Mouse (Mus musculus) forebrain, embryonic 12.5 days (tissue): ENCODE data around the gene H2-T3. TPM values are rescaled to one million over a fixed set of nuclear protein-coding genes. Genes with fewer than 3 reads are reported as not detected.
"Not testable (repeated sequence)": the region's sequence is repeated elsewhere in the genome, so short reads cannot be mapped to it uniquely, and the experiment has no call there.

Experiments used
- ATAC-seq: fragments of 200-750 bp; cut with Nextera tagmentation; 2 replicates; pipeline ENCODE4 v1.8.0; 2017; ENCODE audit warnings: moderate TSS enrichment; ENCODE audit not compliant: low FRiP score
- H3K27ac ChIP-seq: fragments of 300-500 bp; sonication (generic); 2 replicates; pipeline ENCODE4 v1.5.1; 2016; ENCODE audit warnings: mild to moderate bottlenecking
- H3K27me3 ChIP-seq: fragments of 300-500 bp; sonication (generic); 2 replicates; pipeline ENCODE4 v1.6.1; 2016; ENCODE audit warnings: mild to moderate bottlenecking
- H3K36me3 ChIP-seq: fragments of 300-500 bp; sonication (generic); replicated peaks from 2 replicates; pipeline ENCODE4 v1.6.1; 2016; ENCODE audit warnings: mild to moderate bottlenecking
- H3K4me1 ChIP-seq: fragments of 300-500 bp; sonication (generic); 2 replicates; pipeline ENCODE4 v1.6.1; 2016
- H3K4me2 ChIP-seq: fragments of 300-500 bp; sonication (generic); 2 replicates; pipeline ENCODE4 v1.6.1; 2016; ENCODE audit warnings: mild to moderate bottlenecking, moderate library complexity
- H3K4me3 ChIP-seq: fragments of 300-500 bp; sonication (generic); replicated peaks from 2 replicates; pipeline ENCODE4 v1.5.1; 2016; ENCODE audit warnings: mild to moderate bottlenecking
- H3K9ac ChIP-seq: fragments of 300-500 bp; sonication (generic); 2 replicates; pipeline ENCODE4 v1.6.1; 2016; ENCODE audit warnings: mild to moderate bottlenecking
- H3K9me3 ChIP-seq: fragments of 300-500 bp; sonication (generic); 2 replicates; pipeline ENCODE4 v1.6.1; 2016
- WGBS: fragments of 180-500 bp; shearing (Covaris S2); methylation state at CpG from one replicate; pipeline ENCODE4 v1.1.7; 2016; 5-methylcytosine and 5-hydroxymethylcytosine counted together
- polyA plus RNA-seq: library from polyadenylated mRNA; unstranded; fragments of >200 nt; fragmentation: Nextera tagmentation; extraction: Ambion mirVana; gene quantifications from 2 replicates; pipeline ENCODE4 v1.2.1, GENCODE M21; 2016

Gene H2-T3
- not detected in 2 replicates for polyA plus RNA-seq

GRCm38 (mm10) chr17:36190169-36190507 is at the start of gene H2-T3:
TSS of gene H2-T3 (minus strand) at chr17:36190287.
- WGBS = 83% methylated on average over 2 of the region's 2 CpGs
- Histone ChIP-seq H3K4me1 (no peaks in the 10 kb centered on the region), H3K4me3 (no peak within 1 kb of the TSS), H3K27me3 (peaks cover 44% of the 10 kb centered on the region), H3K4me2 (no peak within 1 kb of the TSS), H3K36me3 (no peaks in the 10 kb centered on the region), H3K9ac (no peak within 1 kb of the TSS), H3K9me3 (no peaks in the 10 kb centered on the region), H3K27ac (no peak within 1 kb of the TSS)
- ATAC-seq = no peak

GRCm38 (mm10) chr17:36237321-36237921 is 47.3 kb upstream of the H2-T3 start:
- 6% methylated on average over 27 of the region's 27 CpGs for WGBS
- Histone ChIP-seq H3K9ac (peak overlapping the region; percentile 51; the same call in 1 of the 2 replicates), H3K4me1 (peaks cover 7% of the 10 kb centered on the region), H3K27me3 (peaks cover 51% of the 10 kb centered on the region), H3K27ac (no peak overlapping the region), H3K36me3 (no peaks in the 10 kb centered on the region), H3K9me3 (no peaks in the 10 kb centered on the region), H3K4me3 (peak overlapping the region; percentile 35), H3K4me2 (peak overlapping the region; percentile 62)
- ATAC-seq = no peak

GRCm38 (mm10) chr17:36235300-36235699 is 45.2 kb upstream of the H2-T3 start:
- peaks cover 62% of the 10 kb centered on the region for H3K27me3 ChIP-seq
- not testable (repeated sequence) for H3K36me3 ChIP-seq, H3K9ac ChIP-seq, H3K4me1 ChIP-seq, ATAC-seq, H3K4me2 ChIP-seq, H3K9me3 ChIP-seq, H3K4me3 ChIP-seq, H3K27ac ChIP-seq
- 32% methylated on average over 9 of the region's 9 CpGs for WGBS

- Histone ChIP-seq H3K9me3 (no peaks in the 10 kb centered on the region), H3K4me1 (peaks cover 7% of the 10 kb centered on the region), H3K4me2 (no peak overlapping the region), H3K27ac (no peak overlapping the region), H3K27me3 (peaks cover 58% of the 10 kb centered on the region), H3K4me3 (no peak overlapping the region), H3K9ac (no peak overlapping the region), H3K36me3 (no peaks in the 10 kb centered on the region)
- WGBS = 75% methylated on average over 5 of the region's 5 CpGs
- ATAC-seq = no peak
Measured at GRCm38 (mm10) chr17:36233572-36233971, 43.5 kb upstream of the H2-T3 start.

GRCm38 (mm10) chr17:36231318-36231717 is 41.2 kb upstream of the H2-T3 start:
- no peaks in the 10 kb centered on the region for H3K4me1 ChIP-seq
- 8% methylated on average over 36 of the region's 36 CpGs for WGBS
- no peak overlapping the region for H3K27ac ChIP-seq
- H3K36me3 ChIP-seq = no peaks in the 10 kb centered on the region
- no peak for ATAC-seq
- peaks cover 36% of the 10 kb centered on the region for H3K27me3 ChIP-seq
- no peak overlapping the region for H3K4me2 ChIP-seq
- no peaks in the 10 kb centered on the region for H3K9me3 ChIP-seq
- no peak overlapping the region for H3K9ac ChIP-seq
- H3K4me3 ChIP-seq = no peak overlapping the region

GRCm38 (mm10) chr17:36229046-36229445 is 39.0 kb upstream of the H2-T3 start:
- H3K36me3 ChIP-seq = no peaks in the 10 kb centered on the region
- H3K9me3 ChIP-seq = no peaks in the 10 kb centered on the region
- H3K4me3 ChIP-seq = no peak overlapping the region
- H3K27ac ChIP-seq = no peak overlapping the region
- H3K4me1 ChIP-seq = no peaks in the 10 kb centered on the region
- H3K9ac ChIP-seq = no peak overlapping the region
- ATAC-seq = no peak
- H3K27me3 ChIP-seq = peaks cover 38% of the 10 kb centered on the region
- WGBS = 10% methylated on average over 5 of the region's 5 CpGs
- H3K4me2 ChIP-seq = no peak overlapping the region

- Histone ChIP-seq H3K4me3 (no peak overlapping the region), H3K27ac (no peak overlapping the region), H3K9me3 (no peaks in the 10 kb centered on the region), H3K36me3 (no peaks in the 10 kb centered on the region), H3K4me2 (no peak overlapping the region), H3K9ac (no peak overlapping the region), H3K4me1 (no peaks in the 10 kb centered on the region), H3K27me3 (peaks cover 33% of the 10 kb centered on the region)
- ATAC-seq = no peak
- WGBS = 16% methylated on average over 8 of the region's 8 CpGs
Measured at GRCm38 (mm10) chr17:36226921-36227320, 36.8 kb upstream of the H2-T3 start.

- H3K9ac ChIP-seq = no peak overlapping the region
- ATAC-seq = no peak
- H3K27me3 ChIP-seq = peaks cover 33% of the 10 kb centered on the region
- no peak overlapping the region for H3K4me3 ChIP-seq
- no peaks in the 10 kb centered on the region for H3K36me3 ChIP-seq
- H3K27ac ChIP-seq = no peak overlapping the region
- 13% methylated on average over 9 of the region's 9 CpGs for WGBS
- H3K9me3 ChIP-seq = no peaks in the 10 kb centered on the region
- H3K4me1 ChIP-seq = no peaks in the 10 kb centered on the region
- no peak overlapping the region for H3K4me2 ChIP-seq
Measured at GRCm38 (mm10) chr17:36225231-36225824, 35.2 kb upstream of the H2-T3 start.

GRCm38 (mm10) chr17:36224451-36224850 is 34.4 kb upstream of the H2-T3 start:
- Histone ChIP-seq H3K27ac (no peak overlapping the region), H3K4me1 (no peaks in the 10 kb centered on the region), H3K36me3 (no peaks in the 10 kb centered on the region), H3K27me3 (peaks cover 33% of the 10 kb centered on the region), H3K9me3 (no peaks in the 10 kb centered on the region), H3K9ac (no peak overlapping the region), H3K4me3 (no peak overlapping the region), H3K4me2 (no peak overlapping the region)
- WGBS = 50% methylated on average over 3 of the region's 3 CpGs
- ATAC-seq = no peak

- Histone ChIP-seq H3K27me3 (peaks cover 64% of the 10 kb centered on the region), H3K9ac (no peak overlapping the region), H3K9me3 (no peaks in the 10 kb centered on the region), H3K36me3 (no peaks in the 10 kb centered on the region), H3K27ac (no peak overlapping the region), H3K4me1 (0 out of 2 replicates have a peak, but pooled peaks cover 2% of the 10 kb centered on the region), H3K4me3 (no peak overlapping the region), H3K4me2 (no peak overlapping the region)
- WGBS = 50% methylated on average over 5 of the region's 5 CpGs
- no peak for ATAC-seq
Measured at GRCm38 (mm10) chr17:36218594-36219155, 28.6 kb upstream of the H2-T3 start.

GRCm38 (mm10) chr17:36215586-36215985 is 25.5 kb upstream of the H2-T3 start:
- Histone ChIP-seq H3K27me3 (peaks cover 69% of the 10 kb centered on the region), H3K4me3 (no peak overlapping the region)

GRCm38 (mm10) chr17:36206846-36207245 is 16.8 kb upstream of the H2-T3 start:
- Histone ChIP-seq H3K36me3 (no peaks in the 10 kb centered on the region), H3K4me3 (no peak overlapping the region), H3K9ac (no peak overlapping the region), H3K27ac (no peak overlapping the region), H3K27me3 (peaks cover 78% of the 10 kb centered on the region), H3K9me3 (no peaks in the 10 kb centered on the region), H3K4me2 (no peak overlapping the region), H3K4me1 (peaks cover 9% of the 10 kb centered on the region)
- no peak for ATAC-seq

More at GRCm38 (mm10) chr17:36215586-36215985, 25.5 kb upstream of the H2-T3 start:
- no peaks in the 10 kb centered on the region for H3K9me3 ChIP-seq
- H3K4me2 ChIP-seq = no peak overlapping the region
- 0 out of 2 replicates have a peak, but pooled peaks cover 2% of the 10 kb centered on the region for H3K4me1 ChIP-seq
- no peak overlapping the region for H3K9ac ChIP-seq
- ATAC-seq = no peak
- H3K27ac ChIP-seq = no peak overlapping the region
- WGBS = 2% methylated on average over 20 of the region's 20 CpGs
- no peaks in the 10 kb centered on the region for H3K36me3 ChIP-seq

- WGBS = under 1% methylated on average over 35 of the region's 41 CpGs
- Histone ChIP-seq H3K27ac (no peak overlapping the region), H3K4me3 (peak overlapping the region; percentile 33), H3K9me3 (no peaks in the 10 kb centered on the region), H3K4me1 (peaks cover 9% of the 10 kb centered on the region), H3K36me3 (no peaks in the 10 kb centered on the region), H3K4me2 (peak overlapping the region; percentile 50), H3K27me3 (peaks cover 79% of the 10 kb centered on the region), H3K9ac (no peak overlapping the region)
- no peak for ATAC-seq
Measured at GRCm38 (mm10) chr17:36205862-36206261, 15.8 kb upstream of the H2-T3 start.
